Mouse (Mus musculus) liver, embryonic 15.5 days (tissue): ENCODE data around the gene Hoxb2. TPM values are rescaled to one million over a fixed set of nuclear protein-coding genes. Genes with fewer than 3 reads are reported as not detected.

Experiments
- ATAC-seq: fragments of 200-750 bp; cut with Nextera tagmentation; 2 replicates; pipeline ENCODE4 v1.8.0; 2017; ENCODE audit warnings: moderate number of reproducible peaks, mild to moderate bottlenecking, moderate library complexity; ENCODE audit not compliant: insufficient read depth
- H3K27ac ChIP-seq: fragments of 300-500 bp; sonication (generic); replicated peaks from 2 replicates; pipeline ENCODE4 v1.5.1; 2015; ENCODE audit warnings: mild to moderate bottlenecking, inconsistent platforms
- H3K27me3 ChIP-seq: fragments of 300-500 bp; sonication (generic); 2 replicates; pipeline ENCODE4 v1.6.1; 2015; ENCODE audit warnings: mild to moderate bottlenecking, inconsistent platforms
- H3K36me3 ChIP-seq: fragments of 300-500 bp; sonication (generic); replicated peaks from 2 replicates; pipeline ENCODE4 v1.6.1; 2015; ENCODE audit warnings: moderate library complexity, mild to moderate bottlenecking, inconsistent platforms
- H3K4me1 ChIP-seq: fragments of 300-500 bp; sonication (generic); replicated peaks from 2 replicates; pipeline ENCODE4 v1.6.1; 2015; ENCODE audit warnings: inconsistent platforms
- H3K4me2 ChIP-seq: fragments of 300-500 bp; sonication (generic); 2 replicates; pipeline ENCODE4 v1.6.1; 2015; ENCODE audit warnings: moderate library complexity, mild to moderate bottlenecking, inconsistent platforms
- H3K4me3 ChIP-seq: fragments of 300-500 bp; sonication (generic); replicated peaks from 2 replicates; pipeline ENCODE4 v1.5.1; 2015; ENCODE audit warnings: mild to moderate bottlenecking, inconsistent platforms
- H3K9ac ChIP-seq: fragments of 300-500 bp; sonication (generic); 2 replicates; pipeline ENCODE4 v1.6.1; 2015; ENCODE audit warnings: moderate library complexity, mild to moderate bottlenecking, inconsistent platforms
- H3K9me3 ChIP-seq: fragments of 300-500 bp; sonication (generic); replicated peaks from 2 replicates; pipeline ENCODE4 v1.6.1; 2016; ENCODE audit warnings: inconsistent platforms
- WGBS: fragments of 180-500 bp; shearing (Covaris S2); methylation state at CpG from one replicate; pipeline ENCODE4 v1.1.7; 2015; ENCODE audit warnings: mixed read lengths; ENCODE audit not compliant: insufficient replicate concordance; 5-methylcytosine and 5-hydroxymethylcytosine counted together
- polyA plus RNA-seq: library from polyadenylated mRNA; unstranded; fragments of >200 nt; fragmentation: Nextera tagmentation; extraction: Ambion mirVana; gene quantifications from 2 replicates; pipeline ENCODE4 v1.2.1, GENCODE M21; 2015

Hoxb2 gene
- polyA plus RNA-seq, 1 experiment from 2014 or later: 0.75 TPM

GRCm38 (mm10) chr11:96337026-96337425 lies 13.3 kb upstream of the Hoxb2 start:
- Histone ChIP-seq H3K9ac (no peak overlapping the region), H3K27me3 (peaks cover 100% of the 10 kb centered on the region), H3K9me3 (no peaks in the 10 kb centered on the region), H3K4me1 (no peaks in the 10 kb centered on the region), H3K27ac (no peak overlapping the region), H3K36me3 (no peaks in the 10 kb centered on the region), H3K4me3 (no peak overlapping the region), H3K4me2 (no peak overlapping the region)
- no peak for ATAC-seq
- 37% methylated on average over 6 of the region's 6 CpGs for WGBS

DNA sequence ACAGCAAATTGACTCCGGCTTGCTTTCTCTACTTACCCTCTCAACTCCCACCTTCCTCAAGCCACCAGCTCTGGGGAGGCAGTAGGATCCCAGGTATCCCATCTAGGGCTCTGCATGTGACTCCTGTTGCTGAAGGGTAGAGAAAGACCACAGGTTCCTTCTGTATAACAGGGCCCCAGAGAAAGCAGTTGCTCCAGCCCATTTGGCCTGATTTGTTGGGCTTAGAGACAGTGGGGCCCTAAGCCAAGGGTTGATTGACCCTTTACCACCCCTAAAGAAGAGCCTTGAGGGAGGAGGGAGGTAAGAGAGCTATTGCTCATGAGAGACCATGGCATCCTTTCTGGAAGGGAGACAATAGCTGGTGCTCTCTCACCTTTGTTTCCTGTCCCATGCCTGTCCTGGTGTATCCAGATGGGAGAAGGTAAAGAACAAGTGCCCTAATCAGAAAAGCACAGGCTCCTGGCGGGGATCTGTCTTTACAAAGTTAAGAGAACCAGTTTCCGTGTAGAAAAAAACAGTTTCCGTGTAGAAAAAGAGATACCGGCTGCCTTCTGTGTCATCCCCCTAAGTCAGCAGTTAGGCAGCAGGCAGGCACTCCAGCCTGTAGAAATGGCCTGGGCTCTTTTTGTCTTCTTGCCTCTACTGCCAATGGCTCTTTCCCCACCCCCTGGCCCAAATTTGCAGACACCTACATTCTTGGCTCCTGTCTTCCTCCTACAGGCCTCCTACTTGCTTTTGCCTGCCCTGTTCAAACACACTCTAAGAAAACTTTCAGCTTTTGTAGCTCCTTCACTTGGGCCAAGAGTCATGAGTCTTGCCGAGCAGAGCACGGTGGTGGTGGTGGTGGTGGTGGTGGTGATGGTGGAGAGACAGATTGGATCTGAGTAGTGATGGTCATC lies 11.1 kb upstream of the Hoxb2 start:
- Histone ChIP-seq H3K4me2 (no peak overlapping the region), H3K36me3 (no peaks in the 10 kb centered on the region), H3K27ac (no peak overlapping the region), H3K4me3 (no peak overlapping the region), H3K9me3 (no peaks in the 10 kb centered on the region), H3K27me3 (peaks cover 100% of the 10 kb centered on the region), H3K9ac (no peak overlapping the region), H3K4me1 (no peaks in the 10 kb centered on the region)
- ATAC-seq: no peak
- WGBS: 30% methylated on average over 7 of the region's 7 CpGs

DNA sequence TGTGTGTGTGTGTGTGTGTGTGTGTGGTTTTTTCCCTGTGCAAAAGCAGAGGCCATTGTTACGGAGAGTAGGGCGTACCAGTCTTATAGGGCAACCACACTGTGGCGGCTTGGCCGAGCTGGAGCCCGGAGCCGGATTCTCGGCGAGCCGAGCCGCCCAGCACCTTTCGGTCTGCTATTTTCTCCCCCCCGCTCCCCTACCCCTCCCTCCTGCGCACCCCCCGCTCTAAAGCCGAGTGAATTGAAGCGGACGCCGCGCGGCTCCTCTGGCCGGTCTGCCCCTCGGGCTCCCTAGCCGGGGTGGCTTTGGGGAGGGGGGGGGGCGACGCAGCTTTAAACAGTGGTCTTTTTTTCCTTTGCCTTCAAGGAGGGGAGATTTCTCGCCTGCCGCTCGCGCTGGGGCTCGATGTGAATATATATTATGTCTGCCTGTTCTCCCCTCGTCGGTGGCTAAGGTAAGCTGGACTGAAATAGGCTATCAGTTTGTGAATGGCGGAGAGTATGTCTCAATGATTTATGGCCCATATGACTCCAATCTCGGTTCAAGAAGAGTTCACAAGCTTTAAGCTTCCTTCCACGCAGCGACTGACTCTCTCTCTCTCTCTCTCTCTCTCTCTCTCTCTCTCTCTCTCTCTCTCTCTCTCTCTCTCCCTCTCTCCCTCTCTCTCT lies 9.5 kb upstream of the Hoxb2 start:
- Histone ChIP-seq H3K27ac (no peak overlapping the region), H3K9me3 (no peaks in the 10 kb centered on the region), H3K4me3 (peak overlapping the region; percentile 20; the same call in 1 of the 2 replicates), H3K9ac (no peak overlapping the region), H3K4me2 (peak overlapping the region; percentile 23; the same call in 1 of the 2 replicates), H3K36me3 (no peaks in the 10 kb centered on the region), H3K4me1 (0 out of 2 replicates have a peak, but pooled peaks cover 2% of the 10 kb centered on the region), H3K27me3 (peaks cover 100% of the 10 kb centered on the region)
- WGBS: under 1% methylated on average over 36 of the region's 36 CpGs
- no peak for ATAC-seq

- Histone ChIP-seq H3K4me2 (peak overlapping the region; percentile 25), H3K36me3 (no peaks in the 10 kb centered on the region), H3K4me1 (0 out of 2 replicates have a peak, but pooled peaks cover 5% of the 10 kb centered on the region), H3K9ac (no peak overlapping the region), H3K27ac (peak overlapping the region; percentile 38; the same call in 1 of the 2 replicates), H3K27me3 (peaks cover 100% of the 10 kb centered on the region), H3K9me3 (no peaks in the 10 kb centered on the region), H3K4me3 (peak overlapping the region; percentile 18; the same call in 1 of the 2 replicates)
- 2% methylated on average over 40 of the region's 40 CpGs for WGBS
- ATAC-seq: no peak
These were observed 8.4 kb upstream of the Hoxb2 start for GRCm38 (mm10) chr11:96341701-96342575.

GRCm38 (mm10) chr11:96342576-96342930 lies 7.8 kb upstream of the Hoxb2 start:
- Histone ChIP-seq H3K27ac (no peak overlapping the region), H3K4me2 (no peak overlapping the region), H3K36me3 (no peaks in the 10 kb centered on the region), H3K27me3 (peaks cover 98% of the 10 kb centered on the region), H3K9me3 (no peaks in the 10 kb centered on the region), H3K4me1 (0 out of 2 replicates have a peak, but pooled peaks cover 5% of the 10 kb centered on the region), H3K4me3 (no peak overlapping the region), H3K9ac (no peak overlapping the region)
- 4% methylated on average over 4 of the region's 4 CpGs for WGBS
- no peak for ATAC-seq

- 0 out of 2 replicates have a peak, but pooled peaks cover 5% of the 10 kb centered on the region for H3K4me1 ChIP-seq
- H3K9me3 ChIP-seq: no peaks in the 10 kb centered on the region
- no peak overlapping the region for H3K9ac ChIP-seq
- H3K27me3 ChIP-seq: peaks cover 97% of the 10 kb centered on the region
- ATAC-seq: no peak
- H3K36me3 ChIP-seq: no peaks in the 10 kb centered on the region
- no peak overlapping the region for H3K4me3 ChIP-seq
- WGBS: 45% methylated on average over 2 of the region's 2 CpGs
- H3K4me2 ChIP-seq: no peak overlapping the region
- H3K27ac ChIP-seq: no peak overlapping the region
These were observed 7.0 kb upstream of the Hoxb2 start for GRCm38 (mm10) chr11:96343206-96343745.

DNA sequence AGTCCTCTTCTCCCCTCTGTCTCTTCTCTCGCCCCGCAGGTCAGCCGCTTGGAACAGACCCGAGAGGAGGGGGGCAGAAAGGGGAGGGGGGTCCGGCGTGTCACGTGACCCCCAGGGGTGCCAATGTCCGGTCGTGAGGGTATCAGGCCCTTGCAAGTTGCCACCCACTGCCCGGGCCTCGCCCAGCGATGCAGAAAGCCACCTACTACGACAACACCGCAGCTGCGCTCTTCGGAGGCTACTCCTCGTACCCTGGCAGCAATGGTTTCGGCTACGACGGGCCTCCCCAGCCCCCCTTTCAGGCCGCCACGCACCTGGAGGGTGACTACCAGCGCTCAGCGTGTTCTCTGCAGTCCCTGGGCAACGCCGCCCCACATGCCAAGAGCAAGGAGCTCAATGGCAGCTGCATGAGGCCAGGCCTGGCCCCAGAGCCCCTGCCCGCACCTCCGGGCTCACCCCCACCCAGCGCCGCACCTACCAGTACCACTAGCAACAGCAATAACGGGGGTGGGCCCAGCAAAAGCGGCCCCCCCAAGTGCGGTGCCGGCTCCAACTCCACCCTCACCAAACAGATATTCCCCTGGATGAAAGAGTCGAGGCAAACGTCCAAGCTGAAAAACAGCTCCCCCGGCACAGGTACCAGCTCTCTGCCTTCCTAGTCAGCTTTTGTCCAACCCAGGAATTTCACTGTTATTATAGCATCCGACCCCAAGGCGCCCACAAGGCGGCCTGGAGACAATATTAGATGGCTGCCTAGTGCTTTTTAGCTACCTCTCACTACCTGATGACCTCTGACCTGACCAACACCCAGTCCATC lies 6.1 kb upstream of the Hoxb2 start:
- H3K4me1 ChIP-seq: 0 out of 2 replicates have a peak, but pooled peaks cover 5% of the 10 kb centered on the region
- 32% methylated on average over 40 of the region's 40 CpGs for WGBS
- H3K4me2 ChIP-seq: no peak overlapping the region
- no peak for ATAC-seq
- no peaks in the 10 kb centered on the region for H3K36me3 ChIP-seq
- no peaks in the 10 kb centered on the region for H3K9me3 ChIP-seq
- H3K27ac ChIP-seq: no peak overlapping the region
- no peak overlapping the region for H3K9ac ChIP-seq
- H3K4me3 ChIP-seq: no peak overlapping the region
- H3K27me3 ChIP-seq: peaks cover 97% of the 10 kb centered on the region

GRCm38 (mm10) chr11:96344878-96345159 lies 5.5 kb upstream of the Hoxb2 start:
- Histone ChIP-seq H3K4me2 (no peak overlapping the region), H3K4me1 (0 out of 2 replicates have a peak, but pooled peaks cover 5% of the 10 kb centered on the region)
- ATAC-seq: no peak

GRCm38 (mm10) chr11:96345220-96345892 lies 5.0 kb upstream of the Hoxb2 start:
- peaks cover 97% of the 10 kb centered on the region for H3K27me3 ChIP-seq
- H3K4me1 ChIP-seq: 0 out of 2 replicates have a peak, but pooled peaks cover 5% of the 10 kb centered on the region
- 8% methylated on average over 48 of the region's 56 CpGs for WGBS
- ATAC-seq: no peak
- H3K27ac ChIP-seq: no peak overlapping the region
- H3K36me3 ChIP-seq: no peaks in the 10 kb centered on the region
- no peak overlapping the region for H3K9ac ChIP-seq
- H3K9me3 ChIP-seq: no peaks in the 10 kb centered on the region
- H3K4me2 ChIP-seq: peak overlapping the region; percentile 41
- H3K4me3 ChIP-seq: peak overlapping the region; percentile 14; the same call in 1 of the 2 replicates

More at GRCm38 (mm10) chr11:96344878-96345159, 5.5 kb upstream of the Hoxb2 start:
- Histone ChIP-seq H3K4me3 (no peak overlapping the region), H3K9me3 (no peaks in the 10 kb centered on the region), H3K27me3 (peaks cover 97% of the 10 kb centered on the region), H3K36me3 (no peaks in the 10 kb centered on the region), H3K9ac (no peak overlapping the region), H3K27ac (no peak overlapping the region)
- 60% methylated on average over 6 of the region's 6 CpGs for WGBS
